In the genomic region with DNA sequence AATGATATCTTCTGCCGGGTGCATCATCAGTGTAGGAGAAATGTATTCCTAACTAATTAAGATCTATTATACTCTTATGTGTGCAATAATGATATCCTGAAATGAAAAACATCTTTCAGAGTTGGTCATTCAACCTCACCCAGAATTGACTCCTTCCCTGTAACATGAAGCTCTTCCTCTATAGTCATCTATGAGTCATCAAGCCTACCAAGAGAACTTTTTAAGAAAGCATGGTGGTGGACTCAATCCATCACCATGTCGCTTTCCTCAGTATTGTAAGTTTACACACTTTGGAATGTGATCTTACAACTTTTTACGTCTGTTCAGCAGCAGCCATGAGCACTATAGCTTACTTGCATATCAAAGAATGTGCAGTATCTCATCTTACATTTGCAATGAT, we compare ENCODE assay signal across 21 mouse cellular contexts.
DNase-seq lines count a peak whose midpoint lies in the region; TF ChIP-seq lines count a peak whose summit lies in the region.
"Had no signal": no experiment of that assay in that cellular context is flagged by ENCODE, and none has a peak within 500 bp of the region (broad histone marks: within the 10 kb centered on the region; RNA-seq: fewer than 3 reads in every experiment).

No protein-coding gene starts in this region.

- H3K9me3 ChIP-seq in limb, embryonic 10.5 days (replicated peaks): no peaks in the 10 kb centered on the region
- H3K9me3 ChIP-seq: embryonic facial prominence, embryonic 13.5 days; embryonic facial prominence, embryonic 15.5 days; forebrain, embryonic 13.5 days; forebrain, embryonic 15.5 days had no signal

- H3K4me1 ChIP-seq in embryonic fibroblast, embryonic 13.5 days (ENCODE audit: control insufficient read depth, insufficient read depth, low read length): 0 out of 2 replicates have a peak, but pooled peaks cover 3% of the 10 kb centered on the region
- peaks cover 3% of the 10 kb centered on the region; the same call in 1 of the 2 replicates for H3K4me1 ChIP-seq in limb, embryonic 10.5 days
- H3K4me1 ChIP-seq: embryonic facial prominence, embryonic 13.5 days; embryonic facial prominence, embryonic 15.5 days; forebrain, embryonic 13.5 days; forebrain, embryonic 15.5 days had no signal

- peak; percentile 80 for DNase-seq in 3T3-L1 (ENCODE audit: low read depth, low spot score)
- DNase-seq in limb, embryonic 10.5 days (ENCODE audit: low spot score): no peak
- DNase-seq in adipocyte (ENCODE audit: low spot score): no peak
- DNase-seq: adrenal gland, adult 2 months; adrenal gland, postnatal 10 days; adrenal gland, postnatal 25 days; B cell, adult 2 months; cerebellum, adult 11 months; cerebellum, adult 18-20 months; cerebellum, adult 8-10 months; cerebellum, adult 9-11 months; cerebellum, postnatal 14 days; cerebellum, postnatal 36 days; embryo, embryonic 11 days had no signal

- no peak overlapping the region for H3ac ChIP-seq in C2C12 (ENCODE audit: control insufficient read depth, insufficient read length, low read depth)

- 89% methylated on average over 3 of the region's 3 CpGs for WGBS in limb, embryonic 10.5 days

- TF ChIP-seq POLR2A in embryonic fibroblast, embryonic 13.5 days (IDR thresholded peaks at IDR 0.05; ENCODE audit: low read depth, low read length): no peak

- H3K4me3 ChIP-seq in C2C12 (ENCODE audit: insufficient read depth, poor library complexity, severe bottlenecking): no peak overlapping the region
- H3K4me3 ChIP-seq in embryonic fibroblast, embryonic 13.5 days (ENCODE audit: insufficient read depth, low read length): no peak overlapping the region
- H3K4me3 ChIP-seq in limb, embryonic 10.5 days: no peak overlapping the region
- H3K4me3 ChIP-seq: embryonic facial prominence, embryonic 13.5 days; embryonic facial prominence, embryonic 15.5 days; forebrain, embryonic 13.5 days; forebrain, embryonic 15.5 days had no signal

- no peaks in the 10 kb centered on the region for H3K27me3 ChIP-seq in C2C12 (ENCODE audit: control insufficient read depth, insufficient read depth, insufficient read length)
- no peaks in the 10 kb centered on the region for H3K27me3 ChIP-seq in limb, embryonic 10.5 days (ENCODE audit: low read depth, poor library complexity, severe bottlenecking)
- H3K27me3 ChIP-seq: embryonic facial prominence, embryonic 13.5 days; embryonic facial prominence, embryonic 15.5 days; forebrain, embryonic 13.5 days; forebrain, embryonic 15.5 days; Patski had no signal

- no peaks in the 10 kb centered on the region for H3K79me2 ChIP-seq in C2C12 (ENCODE audit: control insufficient read depth, insufficient read depth)

- H3K27ac ChIP-seq in embryonic fibroblast, embryonic 13.5 days (ENCODE audit: insufficient read depth, low read length): peak overlapping the region; percentile 26; the same call in 1 of the 2 replicates
- no peak overlapping the region for H3K27ac ChIP-seq in limb, embryonic 10.5 days
- H3K27ac ChIP-seq: embryonic facial prominence, embryonic 13.5 days; embryonic facial prominence, embryonic 15.5 days; forebrain, embryonic 13.5 days; forebrain, embryonic 15.5 days had no signal

- no peak for TF ChIP-seq CTCF in C2C12 (IDR thresholded peaks at IDR 0.05; ENCODE audit: control insufficient read depth, insufficient read depth, insufficient read length)
- TF ChIP-seq CTCF in embryonic fibroblast, embryonic 13.5 days (IDR thresholded peaks at IDR 0.05; ENCODE audit: borderline replicate concordance, insufficient read depth, low read length): no peak

- no peaks in the 10 kb centered on the region for H3K79me3 ChIP-seq in C2C12 (ENCODE audit: low read depth)

- no peaks in the 10 kb centered on the region for H3K36me3 ChIP-seq in C2C12 (ENCODE audit: control insufficient read depth, insufficient read depth)
- no peaks in the 10 kb centered on the region for H3K36me3 ChIP-seq in limb, embryonic 10.5 days
- H3K36me3 ChIP-seq: embryonic facial prominence, embryonic 13.5 days; embryonic facial prominence, embryonic 15.5 days; forebrain, embryonic 15.5 days had no signal

TF ChIP-seq in C2C12, 6 proteins besides CTCF, POLR2A, EP300 and RAD21:
- TF ChIP-seq CEBPB (IDR thresholded peaks at IDR 0.05; ENCODE audit: low read depth) (no peak), FOSL1 (IDR thresholded peaks at IDR 0.05; ENCODE audit: insufficient read depth, low read length, poor library complexity, severe bottlenecking) (peak; percentile 80), MAX (IDR thresholded peaks at IDR 0.05) (peak; percentile 66)
